Mouse (Mus musculus): Measurements from ENCODE around the gene Dusp23. TPM values are rescaled to one million over a fixed set of nuclear protein-coding genes. Genes with fewer than 3 reads are reported as not detected.

Gene Dusp23
- polyA plus RNA-seq, 1 experiment from 2014 or later = 10.7 TPM

Other genes with a start within 250 kb of the Dusp23 start
- gene Slamf9, start 157.6 kb downstream of the Dusp23 start, polyA plus RNA-seq (2015; fragmentation: Nextera tagmentation; extraction: Ambion mirVana) = 1.2 and 1.4 TPM in 2 replicates
- 2.4 and 2.5 TPM in 2 replicates for gene Igsf9, start 151.2 kb downstream of the Dusp23 start, polyA plus RNA-seq (2015; fragmentation: Nextera tagmentation; extraction: Ambion mirVana)
- 151 and 180 TPM in 2 replicates for gene Tagln2, start 132.9 kb downstream of the Dusp23 start, polyA plus RNA-seq (2015; fragmentation: Nextera tagmentation; extraction: Ambion mirVana)
- 1.6 and 1.9 TPM in 2 replicates for gene Cfap45, start 112.2 kb downstream of the Dusp23 start, polyA plus RNA-seq (2015; fragmentation: Nextera tagmentation; extraction: Ambion mirVana)
- gene Vsig8, start 77.0 kb downstream of the Dusp23 start, polyA plus RNA-seq (2015; fragmentation: Nextera tagmentation; extraction: Ambion mirVana) = 2.4 and 3.2 TPM in 2 replicates
- gene Slamf8, start 42.4 kb downstream of the Dusp23 start, polyA plus RNA-seq (2015; fragmentation: Nextera tagmentation; extraction: Ambion mirVana) = 1.9 and 2.0 TPM in 2 replicates
- 0.16 TPM in 1 of 2 replicates, not detected in the other for gene Fcrl6, start 30.4 kb downstream of the Dusp23 start, polyA plus RNA-seq (2015; fragmentation: Nextera tagmentation; extraction: Ambion mirVana)
- 0.65 and 0.67 TPM in 2 replicates for gene Crp, start 65.1 kb upstream of the Dusp23 start, polyA plus RNA-seq (2015; fragmentation: Nextera tagmentation; extraction: Ambion mirVana)